Mouse (Mus musculus): Measurements from ENCODE around the gene Mrc2. TPM values are rescaled to one million over a fixed set of nuclear protein-coding genes. Genes with fewer than 3 reads are reported as not detected.

The Mrc2 gene
- polyA plus RNA-seq (2015; fragmentation: Nextera tagmentation; extraction: Ambion mirVana), result 9.1 and 9.9 TPM in 2 replicates

DNA sequence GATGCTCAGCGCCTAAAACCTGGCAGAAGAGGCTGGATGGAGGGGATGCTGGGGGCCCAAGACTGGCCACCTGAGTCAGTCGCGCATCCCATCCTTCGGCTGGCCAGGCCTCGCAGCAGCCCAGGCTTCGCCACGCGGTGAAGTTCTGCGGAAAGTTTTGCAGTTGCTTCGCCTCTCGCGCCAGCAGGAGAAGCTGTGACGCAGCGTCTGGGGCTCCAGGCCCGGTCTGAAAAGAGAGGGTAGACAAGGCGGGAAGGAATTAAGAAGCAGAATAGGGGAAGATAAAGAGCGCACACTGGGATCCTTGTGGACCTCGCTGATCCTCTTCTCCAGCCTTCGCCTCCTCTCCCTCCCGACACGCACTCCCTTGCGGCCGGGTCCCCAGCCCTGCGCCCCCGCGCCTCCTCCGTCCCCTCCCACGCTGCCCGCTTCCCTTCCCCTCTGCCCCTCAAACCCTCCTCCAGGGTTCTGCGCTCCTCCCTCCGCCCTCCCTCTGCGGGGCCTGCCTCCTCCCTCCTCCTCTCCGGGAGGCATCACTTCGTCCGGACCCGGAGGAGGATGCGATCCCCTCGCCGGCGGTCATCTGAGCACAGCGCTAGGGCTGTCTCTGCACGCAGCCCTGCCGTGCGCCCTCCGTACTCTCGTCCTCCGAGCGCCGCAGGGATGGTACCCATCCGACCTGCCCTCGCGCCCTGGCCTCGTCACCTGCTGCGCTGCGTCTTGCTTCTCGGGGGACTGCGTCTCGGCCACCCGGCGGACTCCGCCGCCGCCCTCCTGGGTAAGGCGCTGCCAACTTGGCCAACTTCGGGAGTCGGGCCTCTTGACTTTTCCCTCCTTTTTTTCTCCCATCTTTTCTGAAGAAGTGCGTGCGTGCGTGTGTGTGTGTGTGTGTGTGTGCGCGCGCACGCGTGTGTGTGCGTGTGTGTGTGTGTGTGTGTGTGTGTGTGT is at the start of gene Mrc2:
Mrc2 (plus strand) TSS at position 520 of the 948 bp plus-strand sequence.
- WGBS, result under 1% methylated on average over 63 of the region's 75 CpGs

DNA sequence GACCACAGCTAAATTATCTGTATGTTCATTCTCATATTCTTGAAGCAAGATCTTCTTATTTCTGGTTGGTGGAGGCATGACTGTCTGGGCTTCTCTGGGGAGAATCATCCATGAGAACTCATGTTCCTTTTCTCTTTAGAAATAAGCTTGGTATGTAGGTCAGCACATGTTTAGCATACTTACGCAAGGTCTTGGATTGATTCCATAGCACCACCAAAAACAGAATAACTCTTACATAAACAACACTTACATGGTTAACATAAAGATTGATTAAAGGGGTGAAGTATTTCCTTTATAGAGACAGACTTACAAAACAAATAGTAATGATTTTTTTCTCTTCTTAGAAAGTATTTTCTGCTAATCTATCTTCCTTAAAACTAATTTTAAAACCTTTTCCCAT is 46.1 kb upstream of the Mrc2 start:
- Histone ChIP-seq H3K36me3 (peaks cover 14% of the 10 kb centered on the region), H3K27ac (no peak overlapping the region), H3K9ac (no peak overlapping the region), H3K27me3 (replicated peaks) (no peaks in the 10 kb centered on the region), H3K4me1 (replicated peaks) (0 out of 2 replicates have a peak, but pooled peaks cover 2% of the 10 kb centered on the region), H3K4me2 (replicated peaks) (no peak overlapping the region), H3K4me3 (replicated peaks) (no peak overlapping the region), H3K9me3 (no peaks in the 10 kb centered on the region)
- no peak for ATAC-seq
- 47% methylated on average over 1 of the region's 1 CpGs for WGBS

More for the DNA sequence above, at the start of gene Mrc2:
- peak; percentile 83 for ATAC-seq
- H3K9me3 ChIP-seq, result no peaks in the 10 kb centered on the region
- peak within 1 kb of the TSS; percentile 58 for H3K4me3 ChIP-seq (replicated peaks)
- H3K4me2 ChIP-seq (replicated peaks), result peak within 1 kb of the TSS; percentile 79
- H3K27ac ChIP-seq, result peak within 1 kb of the TSS; percentile 90
- H3K9ac ChIP-seq, result peak within 1 kb of the TSS; percentile 59
- H3K27me3 ChIP-seq (replicated peaks), result 0 out of 2 replicates have a peak, but pooled peaks cover 7% of the 10 kb centered on the region
- peaks cover 27% of the 10 kb centered on the region for H3K4me1 ChIP-seq (replicated peaks)
- H3K36me3 ChIP-seq, result no peaks in the 10 kb centered on the region

DNA sequence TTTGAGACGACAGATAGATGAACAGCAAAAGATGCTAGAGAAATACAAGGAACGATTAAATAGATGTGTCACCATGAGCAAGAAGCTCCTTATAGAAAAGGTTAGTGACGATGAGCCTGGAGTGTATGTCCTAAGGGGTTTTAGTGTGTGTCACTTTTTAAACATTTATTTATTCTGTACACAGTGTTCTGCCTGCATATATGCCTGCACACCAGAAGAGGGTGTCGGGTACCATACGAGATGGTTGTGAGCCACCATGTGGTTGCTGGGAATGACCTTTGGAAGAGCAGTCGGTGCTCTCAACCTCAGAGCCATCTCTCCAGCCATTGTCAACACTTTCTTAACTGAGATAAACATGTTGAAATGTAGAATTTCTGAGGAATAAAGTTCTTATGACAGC is 45.7 kb upstream of the Mrc2 start:
- no peaks in the 10 kb centered on the region for H3K27me3 ChIP-seq (replicated peaks)
- 0 out of 2 replicates have a peak, but pooled peaks cover 2% of the 10 kb centered on the region for H3K4me1 ChIP-seq (replicated peaks)
- no peak overlapping the region for H3K27ac ChIP-seq
- no peak overlapping the region for H3K4me2 ChIP-seq (replicated peaks)
- H3K9me3 ChIP-seq, result no peaks in the 10 kb centered on the region
- 77% methylated on average over 6 of the region's 6 CpGs for WGBS
- ATAC-seq, result no peak
- peaks cover 14% of the 10 kb centered on the region for H3K36me3 ChIP-seq
- H3K4me3 ChIP-seq (replicated peaks), result no peak overlapping the region
- H3K9ac ChIP-seq, result no peak overlapping the region

DNA sequence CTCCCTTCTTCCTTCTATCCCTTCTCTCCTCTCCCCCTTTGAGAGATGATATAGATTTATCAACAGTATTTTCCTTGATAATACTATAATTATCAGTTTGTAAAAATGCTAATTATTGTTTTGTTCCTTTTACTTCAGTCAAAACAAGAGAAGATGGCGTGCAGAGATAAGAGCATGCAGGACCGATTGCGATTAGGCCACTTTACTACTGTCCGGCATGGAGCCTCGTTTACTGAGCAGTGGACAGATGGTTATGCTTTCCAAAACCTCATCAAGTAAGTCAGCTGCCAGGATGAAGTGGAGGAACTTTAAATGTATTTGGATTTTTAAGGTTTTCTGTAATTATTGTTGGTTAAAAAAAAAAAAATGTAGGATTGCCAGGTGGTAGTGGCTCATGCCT is 45.1 kb upstream of the Mrc2 start:
- Histone ChIP-seq H3K9ac (no peak overlapping the region), H3K9me3 (no peaks in the 10 kb centered on the region), H3K36me3 (peaks cover 10% of the 10 kb centered on the region; the same call in 1 of the 2 replicates), H3K4me3 (replicated peaks) (no peak overlapping the region), H3K4me2 (replicated peaks) (no peak overlapping the region), H3K27ac (no peak overlapping the region), H3K27me3 (replicated peaks) (no peaks in the 10 kb centered on the region), H3K4me1 (replicated peaks) (0 out of 2 replicates have a peak, but pooled peaks cover 2% of the 10 kb centered on the region)
- 96% methylated on average over 5 of the region's 5 CpGs for WGBS
- no peak for ATAC-seq

DNA sequence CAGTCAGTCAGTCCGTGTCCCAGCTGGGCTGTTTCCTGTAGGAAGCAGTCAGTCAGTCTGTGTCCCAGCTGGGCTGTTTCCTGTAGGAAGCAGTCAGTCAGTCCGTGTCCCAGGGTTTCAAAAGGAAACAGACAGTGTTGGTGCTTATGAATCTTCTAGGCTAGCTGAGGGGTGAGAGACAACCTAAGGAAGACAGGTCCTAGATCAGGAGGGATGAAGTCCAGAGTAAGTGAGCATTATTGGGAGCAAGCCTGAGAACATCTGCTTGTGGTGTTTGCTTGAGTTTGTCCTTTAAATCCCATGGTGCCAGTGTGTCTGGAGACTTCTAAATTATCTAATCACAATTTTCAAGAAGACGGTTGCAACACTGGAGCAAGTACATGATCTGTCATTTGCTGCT is 32.7 kb upstream of the Mrc2 start:
- Histone ChIP-seq H3K4me3 (replicated peaks) (no peak overlapping the region), H3K36me3 (peaks cover 14% of the 10 kb centered on the region)
- WGBS, result 68% methylated on average over 3 of the region's 3 CpGs

DNA sequence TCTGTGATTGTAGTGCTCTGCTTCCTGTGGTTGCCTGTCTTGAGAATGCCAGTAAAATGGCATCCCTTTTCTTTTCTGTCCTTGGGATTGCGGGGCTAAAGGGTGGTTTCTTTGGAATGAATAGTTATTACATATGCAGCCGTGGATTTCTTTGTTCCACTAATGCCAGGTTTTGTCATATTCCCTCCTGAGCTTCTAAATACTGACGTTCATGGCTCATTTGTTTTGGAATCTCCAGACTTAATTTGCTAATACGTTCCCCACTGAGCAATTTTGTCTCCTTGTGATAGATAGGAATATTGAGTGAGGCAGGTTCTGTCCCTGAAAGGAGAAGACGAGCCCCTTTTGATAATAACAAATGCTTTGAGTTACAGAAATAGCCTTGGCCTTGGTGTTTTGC is 31.3 kb upstream of the Mrc2 start:
- no peak overlapping the region for H3K4me2 ChIP-seq (replicated peaks)
- no peak for ATAC-seq
- H3K9ac ChIP-seq, result no peak overlapping the region
- no peak overlapping the region for H3K27ac ChIP-seq
- no peaks in the 10 kb centered on the region for H3K27me3 ChIP-seq (replicated peaks)
- WGBS, result 82% methylated on average over 5 of the region's 5 CpGs
- H3K36me3 ChIP-seq, result peaks cover 10% of the 10 kb centered on the region
- no peaks in the 10 kb centered on the region for H3K9me3 ChIP-seq
- H3K4me1 ChIP-seq (replicated peaks), result no peaks in the 10 kb centered on the region
- H3K4me3 ChIP-seq (replicated peaks), result no peak overlapping the region

More for the DNA sequence above, 32.7 kb upstream of the Mrc2 start:
- H3K9ac ChIP-seq, result no peak overlapping the region
- no peak overlapping the region for H3K27ac ChIP-seq
- no peak for ATAC-seq
- H3K4me1 ChIP-seq (replicated peaks), result no peaks in the 10 kb centered on the region
- no peaks in the 10 kb centered on the region for H3K9me3 ChIP-seq
- H3K4me2 ChIP-seq (replicated peaks), result no peak overlapping the region
- no peaks in the 10 kb centered on the region for H3K27me3 ChIP-seq (replicated peaks)

DNA sequence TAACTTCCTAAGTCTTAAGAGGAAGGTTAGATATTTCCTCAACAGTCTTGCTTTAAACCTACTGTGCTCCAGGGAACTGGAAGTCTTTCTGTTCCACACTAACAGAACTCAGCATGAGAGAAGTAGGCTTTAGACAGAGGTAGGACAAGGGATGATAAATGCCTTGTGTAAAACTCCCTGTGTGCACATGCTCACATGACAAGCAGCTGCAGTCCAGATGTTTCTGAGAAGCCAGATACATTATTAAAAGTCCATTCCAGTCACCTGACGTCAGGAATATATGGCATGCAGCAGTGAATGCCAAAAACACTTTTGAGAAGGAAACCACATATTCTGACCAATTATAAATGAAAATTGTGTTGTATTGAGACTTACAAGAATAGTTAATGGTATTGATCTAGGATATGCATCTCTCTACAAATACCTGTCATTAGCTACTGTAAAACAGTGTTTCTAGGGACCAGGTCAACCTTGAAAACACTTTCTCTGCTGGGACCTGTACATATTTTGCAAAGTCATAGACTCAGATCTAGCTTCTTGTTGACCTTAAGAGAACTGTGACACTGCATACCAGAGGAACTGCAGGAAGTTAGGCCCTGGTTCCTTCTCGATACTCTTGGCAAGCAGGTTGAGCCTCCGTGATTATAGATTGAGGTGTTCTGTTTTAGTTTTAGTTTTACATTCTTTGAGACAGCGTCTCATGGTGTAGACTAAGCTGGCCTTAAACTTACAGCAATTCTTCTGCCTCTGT is 30.7 kb upstream of the Mrc2 start:
- Histone ChIP-seq H3K9me3 (no peaks in the 10 kb centered on the region), H3K4me3 (replicated peaks) (no peak overlapping the region), H3K4me1 (replicated peaks) (no peaks in the 10 kb centered on the region), H3K4me2 (replicated peaks) (no peak overlapping the region), H3K27me3 (replicated peaks) (no peaks in the 10 kb centered on the region), H3K27ac (no peak overlapping the region), H3K36me3 (peaks cover 9% of the 10 kb centered on the region), H3K9ac (no peak overlapping the region)
- no peak for ATAC-seq
- 71% methylated on average over 4 of the region's 4 CpGs for WGBS

DNA sequence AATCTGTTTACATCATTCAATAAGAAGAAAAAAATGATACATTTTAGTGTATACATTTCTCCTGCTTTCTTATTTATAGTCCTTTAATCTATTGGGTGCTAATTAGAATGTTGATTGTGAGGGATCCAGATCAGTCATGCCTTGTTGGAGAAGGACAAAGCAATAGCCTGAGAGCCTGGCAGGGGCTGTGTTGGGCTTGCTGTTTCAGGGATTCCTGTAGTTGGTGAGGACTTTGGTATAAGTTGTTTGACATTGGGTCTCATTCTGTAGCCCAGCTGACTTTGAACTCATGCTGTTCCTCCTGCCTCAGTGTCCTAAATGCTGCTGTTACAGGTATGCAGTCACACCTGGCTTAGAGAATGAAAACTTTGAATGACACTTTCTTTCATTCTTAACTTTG is 27.9 kb upstream of the Mrc2 start:
- H3K27me3 ChIP-seq (replicated peaks), result no peaks in the 10 kb centered on the region
- no peak overlapping the region for H3K9ac ChIP-seq
- H3K9me3 ChIP-seq, result no peaks in the 10 kb centered on the region
- no peak overlapping the region for H3K4me2 ChIP-seq (replicated peaks)
- H3K4me3 ChIP-seq (replicated peaks), result no peak overlapping the region
- peaks cover 10% of the 10 kb centered on the region for H3K36me3 ChIP-seq
- no peak overlapping the region for H3K27ac ChIP-seq
- H3K4me1 ChIP-seq (replicated peaks), result no peaks in the 10 kb centered on the region
- ATAC-seq, result no peak

DNA sequence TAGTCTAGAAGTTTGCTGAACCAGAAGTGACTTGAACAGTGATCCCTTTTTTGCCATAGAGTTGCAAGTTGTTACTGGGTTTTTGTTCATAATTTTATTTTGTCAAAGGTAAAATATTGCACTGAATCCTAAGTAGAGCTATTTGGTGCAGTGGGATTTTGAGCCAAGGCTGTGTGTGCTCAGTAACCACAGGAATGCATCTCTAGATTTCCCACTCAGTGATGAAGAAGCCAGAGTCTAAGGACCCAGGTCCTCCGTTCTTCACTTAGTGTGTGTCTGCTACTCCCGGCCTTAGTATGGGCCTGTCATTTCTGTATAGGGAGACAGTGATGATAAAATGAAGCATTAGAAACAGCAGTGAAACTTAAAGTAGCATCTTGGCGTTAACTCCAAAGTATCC is 27.5 kb upstream of the Mrc2 start:
- Histone ChIP-seq H3K9ac (no peak overlapping the region), H3K9me3 (no peaks in the 10 kb centered on the region), H3K27me3 (replicated peaks) (no peaks in the 10 kb centered on the region), H3K27ac (no peak overlapping the region), H3K36me3 (peaks cover 10% of the 10 kb centered on the region), H3K4me3 (replicated peaks) (no peak overlapping the region), H3K4me1 (replicated peaks) (no peaks in the 10 kb centered on the region), H3K4me2 (replicated peaks) (no peak overlapping the region)
- 91% methylated on average over 3 of the region's 3 CpGs for WGBS
- no peak for ATAC-seq

DNA sequence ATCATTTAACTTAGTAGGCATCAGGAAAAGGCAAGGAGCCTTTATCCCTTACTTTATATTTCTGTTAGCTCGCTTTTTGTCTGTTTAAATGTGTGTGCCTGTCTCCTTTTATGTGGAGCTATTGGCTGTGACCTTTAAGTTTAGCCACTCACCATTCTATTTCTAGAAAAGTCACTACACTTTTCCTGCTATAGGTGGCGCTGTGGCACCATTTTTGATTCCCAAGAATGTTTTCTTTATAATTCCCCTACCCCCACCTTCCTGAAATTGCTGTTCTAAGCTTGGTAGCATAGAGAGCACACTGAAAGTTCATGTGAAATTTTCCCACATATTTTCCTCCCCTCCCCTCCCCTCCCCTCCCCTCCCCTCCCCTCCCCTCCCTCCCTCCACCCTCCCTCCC is 22.3 kb upstream of the Mrc2 start:
- WGBS, result 27% methylated on average over 2 of the region's 2 CpGs
- Histone ChIP-seq H3K9me3 (no peaks in the 10 kb centered on the region), H3K9ac (no peak overlapping the region), H3K27me3 (replicated peaks) (no peaks in the 10 kb centered on the region), H3K4me3 (replicated peaks) (no peak overlapping the region), H3K36me3 (peaks cover 14% of the 10 kb centered on the region), H3K4me2 (replicated peaks) (no peak overlapping the region), H3K4me1 (replicated peaks) (no peaks in the 10 kb centered on the region), H3K27ac (no peak overlapping the region)
- no peak for ATAC-seq

DNA sequence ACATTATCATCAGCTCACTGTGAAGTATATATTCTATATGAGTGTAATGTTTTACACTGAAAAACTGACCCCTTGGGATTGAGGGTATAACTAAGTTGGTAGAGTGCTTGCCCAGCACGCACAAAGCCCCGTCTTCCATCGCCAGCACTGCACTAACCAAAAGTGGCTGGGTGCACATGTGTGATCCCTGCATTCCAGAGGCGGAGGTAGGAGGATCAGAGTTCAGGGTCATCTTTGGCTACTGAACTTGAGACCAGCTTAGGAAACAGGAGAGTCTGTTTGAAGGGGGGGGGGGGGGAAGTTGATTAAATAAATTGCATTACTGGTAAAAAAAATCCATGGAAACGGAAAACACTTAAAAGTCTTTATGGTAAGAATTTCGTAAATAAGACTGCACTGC is 12.0 kb upstream of the Mrc2 start:
- Histone ChIP-seq H3K4me1 (replicated peaks) (no peaks in the 10 kb centered on the region; the same call in 1 of the 2 replicates), H3K9ac (no peak overlapping the region), H3K27me3 (replicated peaks) (no peaks in the 10 kb centered on the region), H3K9me3 (no peaks in the 10 kb centered on the region), H3K36me3 (peaks cover 7% of the 10 kb centered on the region; the same call in 1 of the 2 replicates), H3K27ac (no peak overlapping the region), H3K4me3 (replicated peaks) (no peak overlapping the region), H3K4me2 (replicated peaks) (no peak overlapping the region)
- 88% methylated on average over 6 of the region's 6 CpGs for WGBS
- ATAC-seq, result no peak

DNA sequence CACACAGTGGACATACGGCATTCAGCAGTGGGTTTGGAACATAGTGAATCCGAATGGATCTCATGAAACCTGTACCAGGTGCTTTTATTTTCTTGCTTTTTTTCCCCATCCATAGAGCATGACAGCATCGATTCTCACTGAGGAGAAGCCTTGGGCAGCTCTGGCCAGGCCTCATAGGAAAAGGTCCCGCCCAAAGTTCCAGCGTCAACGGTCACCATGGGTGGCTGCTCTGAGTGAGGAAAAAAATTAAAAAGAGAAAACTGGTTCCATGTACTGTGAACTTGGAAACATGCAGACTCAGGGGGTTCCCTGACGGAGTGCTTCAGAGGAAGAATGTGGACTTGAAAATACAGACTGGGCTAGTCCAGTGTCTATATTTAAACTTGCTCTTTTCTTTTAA is 11.2 kb upstream of the Mrc2 start:
- ATAC-seq, result no peak
- Histone ChIP-seq H3K4me2 (replicated peaks) (no peak overlapping the region), H3K9me3 (no peaks in the 10 kb centered on the region), H3K4me3 (replicated peaks) (no peak overlapping the region), H3K4me1 (replicated peaks) (peaks cover 5% of the 10 kb centered on the region), H3K27ac (no peak overlapping the region), H3K9ac (no peak overlapping the region), H3K36me3 (peaks cover 7% of the 10 kb centered on the region; the same call in 1 of the 2 replicates), H3K27me3 (replicated peaks) (no peaks in the 10 kb centered on the region)
- WGBS, result 88% methylated on average over 7 of the region's 7 CpGs

Measured in intestine, embryonic 15.5 days (tissue).